Mouse (Mus musculus): ENCODE measurements at regions not wholly inside any gene's neighbourhood (a gene's known extent, or its start where the extent isn't known, plus 50 kb on each side); places are given as distances from the start of the nearest gene placed in this dataset.

GRCm38 (mm10) chr5:52973003-52973402 lies 64.9 kb upstream of the Slc34a2 start:
- Histone ChIP-seq H3K4me1 (peaks cover 18% of the 10 kb centered on the region; the same call in 1 of the 2 replicates), H3K9me3 (no peaks in the 10 kb centered on the region), H3K27ac (replicated peaks) (no peak overlapping the region), H3K27me3 (replicated peaks) (no peaks in the 10 kb centered on the region), H3K4me3 (no peak overlapping the region), H3K4me2 (no peak overlapping the region), H3K36me3 (no peaks in the 10 kb centered on the region), H3K9ac (no peak overlapping the region)
- 56% methylated on average over 2 of the region's 2 CpGs for WGBS
- no peak for ATAC-seq (ENCODE audit: extremely low read depth, insufficient number of reproducible peaks, low FRiP score, low TSS enrichment)

DNA sequence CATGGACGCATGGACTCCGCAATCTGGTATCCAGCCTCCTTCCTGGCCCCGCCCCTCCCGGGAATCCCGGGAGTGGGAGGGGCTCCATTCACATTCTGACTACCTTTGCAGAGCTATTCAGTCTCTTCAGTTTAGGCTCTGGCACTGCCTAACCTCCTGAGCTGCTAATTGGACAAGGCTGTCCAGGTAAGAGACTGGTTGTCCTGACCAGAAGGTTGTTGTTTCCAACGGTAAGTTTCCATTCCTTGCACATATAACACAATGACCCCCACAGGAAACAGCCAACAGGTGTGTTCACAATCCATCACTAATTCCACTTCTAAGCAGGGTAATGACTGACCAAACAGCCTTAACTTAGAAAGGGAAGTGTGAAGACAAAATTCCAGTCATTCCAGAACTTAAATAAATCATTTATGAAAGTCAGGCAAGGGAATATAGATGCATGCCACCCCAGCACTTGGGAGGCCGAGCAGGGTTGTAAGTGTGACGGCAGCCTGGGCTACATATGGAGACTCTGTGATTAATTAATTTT lies 62.3 kb upstream of the Slc34a2 start:
- no peak for ATAC-seq (ENCODE audit: extremely low read depth, insufficient number of reproducible peaks, low FRiP score, low TSS enrichment)

DNA sequence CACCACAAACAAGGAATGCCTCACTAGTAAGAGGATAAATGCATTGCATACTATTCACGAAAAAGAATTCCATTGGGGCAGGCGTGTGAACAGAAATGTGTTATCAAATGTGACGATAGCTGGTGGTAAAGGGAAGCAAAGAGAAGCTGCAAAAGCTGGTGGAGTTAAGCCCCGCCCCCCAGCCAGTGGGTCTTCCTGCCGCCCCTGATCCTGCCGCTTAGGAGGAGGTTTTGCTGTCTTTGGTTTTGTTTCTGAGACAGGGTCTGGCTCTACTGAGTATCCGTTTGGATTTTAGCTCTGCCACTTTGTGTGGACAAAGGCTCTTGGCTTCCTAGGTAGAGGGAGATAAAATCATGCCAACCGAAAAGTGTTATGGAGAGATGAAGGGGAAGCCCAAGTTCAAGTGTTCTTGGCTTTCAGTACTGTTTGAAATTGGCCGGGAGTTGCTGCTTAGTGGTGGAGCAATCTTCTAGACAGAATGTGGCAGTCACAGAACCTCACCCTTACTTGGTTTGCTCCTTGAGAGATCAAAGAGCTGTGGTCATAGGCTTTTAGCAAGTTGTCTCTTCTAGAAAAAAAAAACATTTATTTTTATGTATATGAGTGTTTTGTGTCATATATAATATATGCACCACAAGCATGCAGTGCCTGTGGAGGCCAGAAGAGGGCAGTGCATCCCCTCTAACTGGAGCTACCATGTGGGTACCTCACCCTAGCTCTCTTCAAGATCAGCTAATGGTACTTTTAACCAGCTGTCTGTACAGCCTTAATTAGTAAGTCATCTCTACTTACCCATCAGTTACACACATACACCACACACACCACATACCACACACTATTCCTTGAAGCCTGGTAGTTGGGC lies 59.8 kb upstream of the Slc34a2 start:
- H3K36me3 ChIP-seq: no peaks in the 10 kb centered on the region
- 45% methylated on average over 9 of the region's 9 CpGs for WGBS
- H3K4me2 ChIP-seq: peak overlapping the region; percentile 44
- ATAC-seq (ENCODE audit: extremely low read depth, insufficient number of reproducible peaks, low FRiP score, low TSS enrichment): no peak
- peaks cover 4% of the 10 kb centered on the region; the same call in 1 of the 2 replicates for H3K9me3 ChIP-seq
- no peak overlapping the region for H3K27ac ChIP-seq (replicated peaks)
- H3K9ac ChIP-seq: no peak overlapping the region
- peaks cover 11% of the 10 kb centered on the region; the same call in 1 of the 2 replicates for H3K4me1 ChIP-seq
- H3K4me3 ChIP-seq: peak overlapping the region; percentile 1; the same call in 1 of the 2 replicates
- no peaks in the 10 kb centered on the region for H3K27me3 ChIP-seq (replicated peaks)

More for the DNA sequence above, 62.3 kb upstream of the Slc34a2 start:
- no peaks in the 10 kb centered on the region for H3K36me3 ChIP-seq
- H3K27ac ChIP-seq (replicated peaks): no peak overlapping the region
- H3K4me1 ChIP-seq: peaks cover 11% of the 10 kb centered on the region; the same call in 1 of the 2 replicates
- WGBS: 63% methylated on average over 8 of the region's 8 CpGs
- H3K9ac ChIP-seq: no peak overlapping the region
- no peaks in the 10 kb centered on the region for H3K27me3 ChIP-seq (replicated peaks)
- H3K4me2 ChIP-seq: no peak overlapping the region
- peaks cover 4% of the 10 kb centered on the region; the same call in 1 of the 2 replicates for H3K9me3 ChIP-seq
- H3K4me3 ChIP-seq: no peak overlapping the region

DNA sequence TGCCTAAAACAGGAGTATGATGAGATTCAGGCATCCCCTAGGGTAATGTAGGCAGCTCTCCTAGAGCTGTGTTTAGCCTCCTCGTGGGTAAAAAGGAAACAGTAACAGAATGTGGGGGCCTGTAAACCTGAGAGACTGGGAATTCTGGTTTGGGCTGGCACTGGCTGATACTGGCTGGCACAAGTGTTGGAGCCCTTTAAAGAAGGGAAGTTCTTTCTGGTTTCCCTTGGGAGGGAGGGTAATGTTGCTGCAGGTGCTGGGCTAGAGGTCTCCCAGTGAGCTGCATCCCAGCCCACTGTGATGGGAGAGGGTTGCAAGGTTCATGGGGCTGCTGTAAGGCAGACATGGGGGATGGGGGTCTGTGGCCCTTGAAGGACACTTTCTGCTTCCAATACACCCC lies 58.4 kb upstream of the Slc34a2 start:
- Histone ChIP-seq H3K36me3 (no peaks in the 10 kb centered on the region), H3K4me2 (no peak overlapping the region), H3K4me3 (no peak overlapping the region), H3K27ac (replicated peaks) (no peak overlapping the region), H3K9ac (no peak overlapping the region), H3K9me3 (peaks cover 4% of the 10 kb centered on the region; the same call in 1 of the 2 replicates), H3K4me1 (peaks cover 11% of the 10 kb centered on the region; the same call in 1 of the 2 replicates), H3K27me3 (replicated peaks) (no peaks in the 10 kb centered on the region)
- 47% methylated on average over 1 of the region's 1 CpGs for WGBS
- no peak for ATAC-seq (ENCODE audit: extremely low read depth, insufficient number of reproducible peaks, low FRiP score, low TSS enrichment)

GRCm38 (mm10) chr5:52982056-52982455 lies 55.8 kb upstream of the Slc34a2 start:
- H3K27ac ChIP-seq (replicated peaks): no peak overlapping the region
- H3K27me3 ChIP-seq (replicated peaks): no peaks in the 10 kb centered on the region
- H3K9ac ChIP-seq: no peak overlapping the region
- H3K4me2 ChIP-seq: no peak overlapping the region
- H3K9me3 ChIP-seq: peaks cover 4% of the 10 kb centered on the region; the same call in 1 of the 2 replicates
- H3K36me3 ChIP-seq: no peaks in the 10 kb centered on the region
- ATAC-seq (ENCODE audit: extremely low read depth, insufficient number of reproducible peaks, low FRiP score, low TSS enrichment): no peak
- no peak overlapping the region for H3K4me3 ChIP-seq
- WGBS: 74% methylated on average over 4 of the region's 4 CpGs
- peaks cover 7% of the 10 kb centered on the region; the same call in 1 of the 2 replicates for H3K4me1 ChIP-seq

GRCm38 (mm10) chr5:52982741-52983140 lies 55.1 kb upstream of the Slc34a2 start:
- ATAC-seq (ENCODE audit: extremely low read depth, insufficient number of reproducible peaks, low FRiP score, low TSS enrichment): no peak
- no peak overlapping the region for H3K4me3 ChIP-seq
- WGBS: 60% methylated on average over 4 of the region's 4 CpGs
- no peak overlapping the region for H3K4me2 ChIP-seq
- H3K9ac ChIP-seq: no peak overlapping the region
- H3K4me1 ChIP-seq: peaks cover 2% of the 10 kb centered on the region; the same call in 1 of the 2 replicates
- H3K9me3 ChIP-seq: peaks cover 7% of the 10 kb centered on the region; the same call in 1 of the 2 replicates
- H3K27me3 ChIP-seq (replicated peaks): no peaks in the 10 kb centered on the region
- H3K36me3 ChIP-seq: no peaks in the 10 kb centered on the region
- no peak overlapping the region for H3K27ac ChIP-seq (replicated peaks)

Data from heart, embryonic 13.5 days (tissue).